Mouse (Mus musculus): ENCODE data around the gene Uaca.

Uaca gene

GRCm38 (mm10) chr9:60885148-60885547 is 90.8 kb downstream of the Uaca start:
- 88% methylated on average over 6 of the region's 6 CpGs for WGBS

- 21% methylated on average over 18 of the region's 18 CpGs for WGBS
Observed at GRCm38 (mm10) chr9:60886431-60887371, 92.4 kb downstream of the Uaca start.

- 35% methylated on average over 9 of the region's 9 CpGs for WGBS
Observed at GRCm38 (mm10) chr9:60887389-60887811, 93.1 kb downstream of the Uaca start.

GRCm38 (mm10) chr9:60893511-60893910 is 99.2 kb downstream of the Uaca start:
- WGBS, result 91% methylated on average over 6 of the region's 6 CpGs

- WGBS, result 61% methylated on average over 8 of the region's 8 CpGs
Observed at GRCm38 (mm10) chr9:60895486-60896110, 101.3 kb downstream of the Uaca start.

- 83% methylated on average over 5 of the region's 5 CpGs for WGBS
Observed at GRCm38 (mm10) chr9:60898291-60899020, 104.1 kb downstream of the Uaca start.

- WGBS, result 66% methylated on average over 4 of the region's 4 CpGs
Observed at GRCm38 (mm10) chr9:60899201-60899600, 104.9 kb downstream of the Uaca start.

- 68% methylated on average over 3 of the region's 3 CpGs for WGBS
Observed at GRCm38 (mm10) chr9:60899797-60900459, 105.6 kb downstream of the Uaca start.

GRCm38 (mm10) chr9:60912266-60912665 is 117.9 kb downstream of the Uaca start:
- 74% methylated on average over 1 of the region's 1 CpGs for WGBS

- 98% methylated on average over 3 of the region's 3 CpGs for WGBS
Observed at GRCm38 (mm10) chr9:60913626-60914025, 119.3 kb downstream of the Uaca start.

- WGBS, result 64% methylated on average over 8 of the region's 8 CpGs
Observed at GRCm38 (mm10) chr9:60919936-60920672, 125.8 kb downstream of the Uaca start.

GRCm38 (mm10) chr9:60920673-60921062 is 126.3 kb downstream of the Uaca start:
- 77% methylated on average over 10 of the region's 10 CpGs for WGBS

GRCm38 (mm10) chr9:60921287-60921686 is 126.9 kb downstream of the Uaca start:
- 94% methylated on average over 4 of the region's 4 CpGs for WGBS

- WGBS, result 96% methylated on average over 5 of the region's 5 CpGs
Observed at GRCm38 (mm10) chr9:60921831-60922230, 127.5 kb downstream of the Uaca start.

GRCm38 (mm10) chr9:60926301-60926700 is 132.0 kb downstream of the Uaca start:
- 60% methylated on average over 9 of the region's 9 CpGs for WGBS

GRCm38 (mm10) chr9:60929290-60929983 is 135.1 kb downstream of the Uaca start:
- WGBS, result 85% methylated on average over 4 of the region's 4 CpGs
